Mouse (Mus musculus): Measurements from ENCODE around the gene Fdxacb1. TPM values are rescaled to one million over a fixed set of nuclear protein-coding genes. Genes with fewer than 3 reads are reported as not detected.
A peak's percentile ranks its signal among the peaks of the same experiment; 100 is the strongest.

Fdxacb1 gene
- polyA plus RNA-seq, 1 experiment from 2014 or later = 12.6 TPM

GRCm38 (mm10) chr9:50742744-50743143 is 25.3 kb upstream of the Fdxacb1 start:
- no peaks in the 10 kb centered on the region for H3K36me3 ChIP-seq (ENCODE audit: control insufficient read depth, insufficient read depth, low read length)
- no peak overlapping the region for H3K27ac ChIP-seq (ENCODE audit: low read length)
- WGBS = 74% methylated on average over 2 of the region's 2 CpGs
- H3K4me2 ChIP-seq (ENCODE audit: low read depth, low read length) = no peak overlapping the region
- H3K27me3 ChIP-seq (replicated peaks; ENCODE audit: control insufficient read depth, insufficient read depth, low read length) = no peaks in the 10 kb centered on the region
- H3K4me1 ChIP-seq (ENCODE audit: control insufficient read depth, insufficient read depth, low read length) = peaks cover 5% of the 10 kb centered on the region; the same call in 1 of the 2 replicates
- H3K4me3 ChIP-seq (ENCODE audit: low read length) = no peak overlapping the region
- no peaks in the 10 kb centered on the region for H3K9me3 ChIP-seq (ENCODE audit: control insufficient read depth, low read length)
- no peak overlapping the region for H3K9ac ChIP-seq (ENCODE audit: low read depth, low read length)
- ATAC-seq = no peak

GRCm38 (mm10) chr9:50745806-50746205 is 22.2 kb upstream of the Fdxacb1 start:
- 11% methylated on average over 7 of the region's 7 CpGs for WGBS
- Histone ChIP-seq H3K4me3 (ENCODE audit: low read length) (peak overlapping the region; percentile 58), H3K27me3 (replicated peaks; ENCODE audit: control insufficient read depth, insufficient read depth, low read length) (no peaks in the 10 kb centered on the region), H3K4me2 (ENCODE audit: low read depth, low read length) (peak overlapping the region; percentile 55), H3K36me3 (ENCODE audit: control insufficient read depth, insufficient read depth, low read length) (no peaks in the 10 kb centered on the region), H3K9me3 (ENCODE audit: control insufficient read depth, low read length) (no peaks in the 10 kb centered on the region), H3K9ac (ENCODE audit: low read depth, low read length) (peak overlapping the region; percentile 68), H3K27ac (ENCODE audit: low read length) (peak overlapping the region; percentile 93), H3K4me1 (ENCODE audit: control insufficient read depth, insufficient read depth, low read length) (no peaks in the 10 kb centered on the region)
- peak; percentile 72 for ATAC-seq

- no peaks in the 10 kb centered on the region for H3K36me3 ChIP-seq (ENCODE audit: control insufficient read depth, insufficient read depth, low read length)
Measured at GRCm38 (mm10) chr9:50746214-50746677, 21.8 kb upstream of the Fdxacb1 start, which contains the start of gene 2310030G06Rik. Gene 2310030G06Rik (minus strand): TSS chr9:50746536.

GRCm38 (mm10) chr9:50750706-50751105 is 17.3 kb upstream of the Fdxacb1 start:
- no peak overlapping the region for H3K9ac ChIP-seq (ENCODE audit: low read depth, low read length)
- no peak overlapping the region for H3K27ac ChIP-seq (ENCODE audit: low read length)
- H3K27me3 ChIP-seq (replicated peaks; ENCODE audit: control insufficient read depth, insufficient read depth, low read length) = no peaks in the 10 kb centered on the region
- H3K9me3 ChIP-seq (ENCODE audit: control insufficient read depth, low read length) = no peaks in the 10 kb centered on the region
- ATAC-seq = no peak
- peaks cover 7% of the 10 kb centered on the region; the same call in 1 of the 2 replicates for H3K4me1 ChIP-seq (ENCODE audit: control insufficient read depth, insufficient read depth, low read length)
- H3K36me3 ChIP-seq (ENCODE audit: control insufficient read depth, insufficient read depth, low read length) = no peaks in the 10 kb centered on the region
- WGBS = 78% methylated on average over 6 of the region's 6 CpGs
- no peak overlapping the region for H3K4me3 ChIP-seq (ENCODE audit: low read length)
- no peak overlapping the region for H3K4me2 ChIP-seq (ENCODE audit: low read depth, low read length)

More at GRCm38 (mm10) chr9:50746214-50746677, 21.8 kb upstream of the Fdxacb1 start, which contains the start of gene 2310030G06Rik:
- no peaks in the 10 kb centered on the region for H3K4me1 ChIP-seq (ENCODE audit: control insufficient read depth, insufficient read depth, low read length)
- no peaks in the 10 kb centered on the region for H3K9me3 ChIP-seq (ENCODE audit: control insufficient read depth, low read length)
- peak; percentile 90 for ATAC-seq
- no peaks in the 10 kb centered on the region for H3K27me3 ChIP-seq (replicated peaks; ENCODE audit: control insufficient read depth, insufficient read depth, low read length)
- WGBS = under 1% methylated on average over 19 of the region's 19 CpGs
- peak within 1 kb of the TSS; percentile 55 for H3K4me2 ChIP-seq (ENCODE audit: low read depth, low read length)
- H3K27ac ChIP-seq (ENCODE audit: low read length) = peak within 1 kb of the TSS; percentile 93
- peak within 1 kb of the TSS; percentile 68 for H3K9ac ChIP-seq (ENCODE audit: low read depth, low read length)
- peak within 1 kb of the TSS; percentile 58 for H3K4me3 ChIP-seq (ENCODE audit: low read length)

DNA sequence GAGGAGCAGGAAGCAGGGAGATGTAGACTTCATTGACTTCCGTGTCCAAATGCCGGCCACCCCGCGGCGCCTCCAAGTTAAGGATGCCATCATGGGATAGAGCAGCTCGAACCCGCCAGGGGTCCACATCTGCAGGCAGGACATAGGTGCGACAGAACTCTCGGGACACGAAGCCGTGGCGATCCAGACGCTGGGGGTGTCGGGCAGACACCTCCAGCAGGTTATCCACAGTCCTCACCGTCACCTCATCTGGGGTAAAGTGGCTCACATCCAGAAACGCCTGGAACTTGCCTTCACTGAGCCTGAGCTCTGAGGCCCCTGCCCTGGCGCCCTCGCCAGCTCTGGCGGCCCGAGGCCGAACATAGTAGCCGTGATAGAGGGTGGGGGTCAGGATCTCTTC is 16.7 kb upstream of the Fdxacb1 start, which contains the start of gene Cryab:
Gene Cryab (plus strand): TSS at position 3 of the 400 bp plus-strand sequence.
- peaks cover 7% of the 10 kb centered on the region; the same call in 1 of the 2 replicates for H3K4me1 ChIP-seq (ENCODE audit: control insufficient read depth, insufficient read depth, low read length)
- H3K4me2 ChIP-seq (ENCODE audit: low read depth, low read length) = no peak within 1 kb of the TSS
- peak within 1 kb of the TSS; percentile 73; the same call in 1 of the 2 replicates for H3K27ac ChIP-seq (ENCODE audit: low read length)
- 76% methylated on average over 22 of the region's 22 CpGs for WGBS
- no peak for ATAC-seq
- H3K36me3 ChIP-seq (ENCODE audit: control insufficient read depth, insufficient read depth, low read length) = no peaks in the 10 kb centered on the region
- H3K27me3 ChIP-seq (replicated peaks; ENCODE audit: control insufficient read depth, insufficient read depth, low read length) = no peaks in the 10 kb centered on the region
- H3K9ac ChIP-seq (ENCODE audit: low read depth, low read length) = peak within 1 kb of the TSS; percentile 11; the same call in 1 of the 2 replicates
- no peaks in the 10 kb centered on the region for H3K9me3 ChIP-seq (ENCODE audit: control insufficient read depth, low read length)
- no peak within 1 kb of the TSS for H3K4me3 ChIP-seq (ENCODE audit: low read length)

DNA sequence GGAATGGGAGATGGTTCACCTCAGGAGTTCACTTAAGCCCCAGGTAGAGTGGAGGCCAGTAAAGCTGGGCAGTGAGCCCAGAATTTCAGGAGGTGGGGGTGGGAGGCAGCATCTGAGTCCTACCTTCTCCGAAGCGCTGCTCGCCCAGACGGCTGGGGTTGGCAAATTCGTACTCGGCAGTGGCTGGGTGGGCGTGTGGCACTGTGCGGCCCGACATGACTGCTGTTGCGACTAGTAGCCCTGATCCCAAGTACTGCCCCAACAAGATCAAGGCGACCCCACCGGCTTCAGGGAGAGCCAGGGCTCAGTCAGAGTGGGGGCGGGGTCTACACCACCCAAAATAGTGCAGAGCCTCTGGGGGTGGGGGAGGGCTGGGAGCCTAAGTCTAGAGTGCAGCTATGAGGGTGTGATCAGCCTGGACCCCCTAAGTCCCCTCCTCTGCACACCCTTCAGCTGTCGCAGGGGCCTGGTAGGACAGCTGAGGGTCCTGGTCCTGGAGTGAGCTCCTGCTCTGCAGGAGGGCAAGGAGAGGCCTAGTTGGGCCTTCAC is 15.9 kb upstream of the Fdxacb1 start, which contains the start of gene Hspb2:
Gene Hspb2 (minus strand): TSS at position 301 of the 549 bp plus-strand sequence.
- peak within 1 kb of the TSS; percentile 17 for H3K4me2 ChIP-seq (ENCODE audit: low read depth, low read length)
- H3K9me3 ChIP-seq (ENCODE audit: control insufficient read depth, low read length) = no peaks in the 10 kb centered on the region
- H3K9ac ChIP-seq (ENCODE audit: low read depth, low read length) = peak within 1 kb of the TSS; percentile 35
- no peaks in the 10 kb centered on the region for H3K36me3 ChIP-seq (ENCODE audit: control insufficient read depth, insufficient read depth, low read length)
- ATAC-seq = peak; percentile 61
- no peaks in the 10 kb centered on the region for H3K27me3 ChIP-seq (replicated peaks; ENCODE audit: control insufficient read depth, insufficient read depth, low read length)
- H3K4me1 ChIP-seq (ENCODE audit: control insufficient read depth, insufficient read depth, low read length) = peaks cover 7% of the 10 kb centered on the region; the same call in 1 of the 2 replicates
- H3K4me3 ChIP-seq (ENCODE audit: low read length) = peak within 1 kb of the TSS; percentile 28
- WGBS = 63% methylated on average over 14 of the region's 14 CpGs
- H3K27ac ChIP-seq (ENCODE audit: low read length) = peak within 1 kb of the TSS; percentile 73

DNA sequence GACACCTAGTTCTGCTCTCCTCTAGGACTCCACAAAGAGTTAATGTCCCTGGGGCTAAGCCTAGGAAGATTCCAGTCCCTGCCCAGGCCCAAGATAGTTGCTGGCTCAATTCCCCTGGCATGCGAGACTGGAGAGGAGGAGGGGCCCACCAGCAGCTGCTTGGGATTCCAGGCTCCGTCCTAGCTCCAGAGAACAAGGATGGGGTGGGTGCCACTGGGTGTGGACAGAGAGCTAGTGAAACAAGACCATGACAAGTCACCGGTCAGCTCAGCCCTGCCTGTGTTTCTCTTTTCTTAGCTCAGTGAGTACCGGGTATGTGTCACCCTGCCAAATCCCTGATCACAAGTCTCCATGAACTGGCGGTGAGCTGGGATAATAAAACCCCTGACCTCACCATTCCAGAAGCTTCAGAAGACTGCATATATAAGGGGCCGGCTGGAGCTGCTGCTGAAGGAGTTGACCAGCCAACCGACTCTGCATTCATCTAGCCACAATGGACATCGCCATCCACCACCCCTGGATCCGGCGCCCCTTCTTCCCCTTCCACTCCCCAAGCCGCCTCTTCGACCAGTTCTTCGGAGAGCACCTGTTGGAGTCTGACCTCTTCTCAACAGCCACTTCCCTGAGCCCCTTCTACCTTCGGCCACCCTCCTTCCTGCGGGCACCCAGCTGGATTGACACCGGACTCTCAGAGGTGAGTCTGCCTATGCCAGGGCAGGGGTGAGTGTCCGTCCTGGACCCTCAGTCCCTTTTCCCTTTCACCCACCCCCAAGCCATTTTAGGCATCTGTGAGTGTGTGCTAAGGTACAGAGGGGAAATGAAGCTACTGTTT is 15.0 kb upstream of the Fdxacb1 start:
- H3K27me3 ChIP-seq (replicated peaks; ENCODE audit: control insufficient read depth, insufficient read depth, low read length) = no peaks in the 10 kb centered on the region
- 60% methylated on average over 17 of the region's 17 CpGs for WGBS
- ATAC-seq = peak; percentile 78
- peak overlapping the region; percentile 17 for H3K4me2 ChIP-seq (ENCODE audit: low read depth, low read length)
- H3K9ac ChIP-seq (ENCODE audit: low read depth, low read length) = peak overlapping the region; percentile 35
- no peaks in the 10 kb centered on the region for H3K9me3 ChIP-seq (ENCODE audit: control insufficient read depth, low read length)
- no peaks in the 10 kb centered on the region for H3K36me3 ChIP-seq (ENCODE audit: control insufficient read depth, insufficient read depth, low read length)
- peak overlapping the region; percentile 73; the same call in 1 of the 2 replicates for H3K27ac ChIP-seq (ENCODE audit: low read length)
- H3K4me3 ChIP-seq (ENCODE audit: low read length) = peak overlapping the region; percentile 28
- peaks cover 7% of the 10 kb centered on the region; the same call in 1 of the 2 replicates for H3K4me1 ChIP-seq (ENCODE audit: control insufficient read depth, insufficient read depth, low read length)

DNA sequence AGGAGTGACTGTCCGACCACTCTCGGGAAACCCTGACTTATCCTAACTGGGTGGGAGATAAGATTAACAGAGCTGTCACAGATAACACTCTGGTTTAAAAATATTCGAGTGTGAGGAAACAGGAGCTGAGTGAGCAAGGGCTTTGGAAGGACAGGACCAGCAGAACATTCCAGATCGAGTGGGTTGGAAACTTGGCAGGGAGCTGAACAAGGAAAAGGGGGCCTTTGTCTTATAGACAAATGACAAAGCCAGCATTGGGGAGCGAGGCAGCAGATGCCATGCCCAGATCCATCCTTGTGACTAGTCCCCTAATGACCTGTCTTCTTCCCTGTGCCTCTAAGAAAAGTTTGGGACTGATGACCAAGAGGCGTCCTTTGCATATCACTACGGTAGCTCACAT is 14.1 kb upstream of the Fdxacb1 start:
- H3K9me3 ChIP-seq (ENCODE audit: control insufficient read depth, low read length) = no peaks in the 10 kb centered on the region
- no peak for ATAC-seq
- H3K9ac ChIP-seq (ENCODE audit: low read depth, low read length) = 0 out of 2 replicates have a peak overlapping the region, but pooled peaks have one; percentile 6
- H3K4me3 ChIP-seq (ENCODE audit: low read length) = peak overlapping the region; percentile 28
- peak overlapping the region; percentile 17; the same call in 1 of the 2 replicates for H3K4me2 ChIP-seq (ENCODE audit: low read depth, low read length)
- H3K27me3 ChIP-seq (replicated peaks; ENCODE audit: control insufficient read depth, insufficient read depth, low read length) = no peaks in the 10 kb centered on the region
- H3K27ac ChIP-seq (ENCODE audit: low read length) = no peak overlapping the region
- 48% methylated on average over 7 of the region's 7 CpGs for WGBS
- no peaks in the 10 kb centered on the region for H3K36me3 ChIP-seq (ENCODE audit: control insufficient read depth, insufficient read depth, low read length)
- peaks cover 7% of the 10 kb centered on the region; the same call in 1 of the 2 replicates for H3K4me1 ChIP-seq (ENCODE audit: control insufficient read depth, insufficient read depth, low read length)

GRCm38 (mm10) chr9:50756711-50757110 is 11.3 kb upstream of the Fdxacb1 start:
- Histone ChIP-seq H3K4me2 (ENCODE audit: low read depth, low read length) (no peak overlapping the region), H3K27ac (ENCODE audit: low read length) (no peak overlapping the region), H3K36me3 (ENCODE audit: control insufficient read depth, insufficient read depth, low read length) (no peaks in the 10 kb centered on the region), H3K9me3 (ENCODE audit: control insufficient read depth, low read length) (no peaks in the 10 kb centered on the region), H3K9ac (ENCODE audit: low read depth, low read length) (no peak overlapping the region), H3K4me1 (ENCODE audit: control insufficient read depth, insufficient read depth, low read length) (peaks cover 7% of the 10 kb centered on the region; the same call in 1 of the 2 replicates), H3K27me3 (replicated peaks; ENCODE audit: control insufficient read depth, insufficient read depth, low read length) (no peaks in the 10 kb centered on the region), H3K4me3 (ENCODE audit: low read length) (no peak overlapping the region)
- no peak for ATAC-seq
- 60% methylated on average over 5 of the region's 5 CpGs for whole genome bisulfite sequencing

Measured in intestine, embryonic 16.5 days (tissue).